ENCODE assay signal across 8 mouse cellular contexts in genomic region chr2:92485640-92486295, GRCm38 (mm10). TPM values are rescaled to one million over a fixed set of nuclear protein-coding genes. Genes with fewer than 3 reads are reported as not detected.
DNase-seq lines count a peak whose midpoint lies in the region; ATAC-seq and TF ChIP-seq lines count a peak whose summit lies in the region.

No protein-coding gene starts in this region.

- peak; percentile 78 for TF ChIP-seq CTCF in embryonic fibroblast, embryonic 13.5 days (IDR thresholded peaks at IDR 0.05; ENCODE audit: borderline replicate concordance, insufficient read depth, low read length)
- peak; percentile 81 for TF ChIP-seq CTCF in liver, postnatal 0 days (IDR thresholded peaks at IDR 0.05; ENCODE audit: low read depth)

- H3K4me1 ChIP-seq in embryonic fibroblast, embryonic 13.5 days (ENCODE audit: control insufficient read depth, insufficient read depth, low read length): no peaks in the 10 kb centered on the region
- H3K4me1 ChIP-seq in heart, embryonic 14.5 days (ENCODE audit: control insufficient read depth in 2 of 2, insufficient read depth in 2 of 2, low read length in 2 of 2): peaks cover 3 to 5% of the 10 kb centered on the region in 2 experiments; a peak in 2 of 4 replicates
- peaks cover 33% of the 10 kb centered on the region for H3K4me1 ChIP-seq in liver, postnatal 0 days (ENCODE audit: insufficient read depth)
- 0 out of 2 replicates have a peak, but pooled peaks cover 6% of the 10 kb centered on the region for H3K4me1 ChIP-seq in neural tube, embryonic 14.5 days (ENCODE audit: control insufficient read depth, insufficient read depth, low read length)

- TF ChIP-seq POLR2A in embryonic fibroblast, embryonic 13.5 days (IDR thresholded peaks at IDR 0.05; ENCODE audit: low read depth, low read length): no peak

- peak overlapping the region; percentile 49 for H3K4me2 ChIP-seq in heart, embryonic 14.5 days (ENCODE audit: low read length)
- peak overlapping the region; percentile 66 for H3K4me2 ChIP-seq in liver, postnatal 0 days (ENCODE audit: low read depth, low read length)
- H3K4me2 ChIP-seq in neural tube, embryonic 14.5 days (ENCODE audit: low read depth, low read length): peak overlapping the region; percentile 27; the same call in 1 of the 2 replicates

- no peak for ATAC-seq in heart, embryonic 14.5 days (ENCODE audit: insufficient number of reproducible peaks, insufficient read depth, low FRiP score, low read depth)
- ATAC-seq in liver, postnatal 0 days: peak; percentile 56; the same call in 1 of the 2 replicates
- peak; percentile 63; the same call in 1 of the 2 replicates for ATAC-seq in neural tube, embryonic 14.5 days (ENCODE audit: low read depth)

- no peak overlapping the region for H3K4me3 ChIP-seq in embryonic fibroblast, embryonic 13.5 days (ENCODE audit: insufficient read depth, low read length)
- H3K4me3 ChIP-seq in heart, embryonic 14.5 days (ENCODE audit: control insufficient read depth in 1 of 2, insufficient read depth in 1 of 2, low read depth in 1 of 2, low read length in 2 of 2): no peak overlapping the region
- H3K4me3 ChIP-seq in liver, postnatal 0 days (ENCODE audit: low read depth, low read length): 0 out of 2 replicates have a peak overlapping the region, but pooled peaks have one; percentile 2
- H3K4me3 ChIP-seq in neural tube, embryonic 14.5 days (ENCODE audit: low read depth, low read length): no peak overlapping the region

- 8% methylated on average over 15 of the region's 15 CpGs for WGBS in heart, embryonic 14.5 days
- 7% methylated on average over 15 of the region's 15 CpGs for WGBS in liver, postnatal 0 days (ENCODE audit: insufficient replicate concordance)
- WGBS in neural tube, embryonic 14.5 days: 6% methylated on average over 15 of the region's 15 CpGs

- no peak overlapping the region for H3K9ac ChIP-seq in heart, embryonic 14.5 days (ENCODE audit: low read length)
- H3K9ac ChIP-seq in liver, postnatal 0 days (replicated peaks): no peak overlapping the region
- H3K9ac ChIP-seq in neural tube, embryonic 14.5 days (replicated peaks; ENCODE audit: low read depth, low read length): no peak overlapping the region

- H3K9me3 ChIP-seq in heart, embryonic 14.5 days (ENCODE audit: control insufficient read depth, low read length): no peaks in the 10 kb centered on the region
- no peaks in the 10 kb centered on the region for H3K9me3 ChIP-seq in liver, postnatal 0 days (ENCODE audit: low read length)
- H3K9me3 ChIP-seq in neural tube, embryonic 14.5 days (ENCODE audit: control insufficient read depth, low read length): no peaks in the 10 kb centered on the region

- TF ChIP-seq EP300 in liver, postnatal 0 days (IDR thresholded peaks at IDR 0.05; ENCODE audit: low read depth): no peak

- no peak overlapping the region for H3K27ac ChIP-seq in embryonic fibroblast, embryonic 13.5 days (ENCODE audit: insufficient read depth, low read length)
- no peak overlapping the region for H3K27ac ChIP-seq in heart, embryonic 14.5 days (replicated peaks in 1 of 2; ENCODE audit: control insufficient read depth in 1 of 2, insufficient read depth in 1 of 2, low read depth in 2 of 2, low read length in 2 of 2)
- H3K27ac ChIP-seq in liver, postnatal 0 days (ENCODE audit: low read depth): no peak overlapping the region
- H3K27ac ChIP-seq in neural tube, embryonic 14.5 days (ENCODE audit: low read depth, low read length): no peak overlapping the region

- no peaks in the 10 kb centered on the region for H3K36me3 ChIP-seq in heart, embryonic 14.5 days (ENCODE audit: control insufficient read depth, insufficient read depth, low read length)
- H3K36me3 ChIP-seq in liver, postnatal 0 days (replicated peaks; ENCODE audit: insufficient read depth, low read length): no peaks in the 10 kb centered on the region
- no peaks in the 10 kb centered on the region for H3K36me3 ChIP-seq in neural tube, embryonic 14.5 days (ENCODE audit: control insufficient read depth, insufficient read depth, low read length)

- DNase-seq in A20 (ENCODE audit: low read depth, low spot score): peak; percentile 90
- peak; percentile 53 to 58 for DNase-seq in adrenal gland, postnatal 4 days (ENCODE audit: low spot score in 2 of 2)
- DNase-seq in kidney, postnatal 25 days: peak; percentile 81 to 85
- DNase-seq in liver, postnatal 0 days: peak; percentile 78
- DNase-seq in thymus, adult 18-20 months: peak; percentile 25 to 30

- peaks cover 47% of the 10 kb centered on the region for H3K27me3 ChIP-seq in heart, embryonic 14.5 days (ENCODE audit: control insufficient read depth, insufficient read depth, low read length)
- H3K27me3 ChIP-seq in liver, postnatal 0 days (ENCODE audit: insufficient read depth, low read length): 0 out of 2 replicates have a peak, but pooled peaks cover 6% of the 10 kb centered on the region
- H3K27me3 ChIP-seq in neural tube, embryonic 14.5 days (ENCODE audit: control insufficient read depth, insufficient read depth, low read length): peaks cover 5% of the 10 kb centered on the region

RNA-seq across cellular contexts. Expression of gene Slc35c1, which starts 25.4 kb away (rescaled TPM):
- total RNA-seq in adrenal gland, postnatal 4 days (2021): 10 to 100 TPM; 22.7 to 23.7 TPM
- 12.8 and 12.9 TPM in 2 replicates for polyA plus RNA-seq in embryonic fibroblast, embryonic 13.5 days (2011; ENCODE audit: insufficient read length, low read depth, missing spikeins)
- polyA plus RNA-seq in heart, embryonic 14.5 days (2014; fragmentation: Nextera tagmentation; extraction: Ambion mirVana): 6.7 and 7.1 TPM in 2 replicates
- 9.0 and 9.3 TPM in 2 replicates for polyA plus RNA-seq in liver, postnatal 0 days (2015; fragmentation: Nextera tagmentation; extraction: Ambion mirVana)
- 15.5 and 16.4 TPM in 2 replicates for polyA plus RNA-seq in neural tube, embryonic 14.5 days (2014; fragmentation: Nextera tagmentation; extraction: Ambion mirVana)

RNA-seq across cellular contexts. Expression of gene Cry2, which starts 51.9 kb away (rescaled TPM):
- total RNA-seq in adrenal gland, postnatal 4 days (2021): 10 to 100 TPM; 58.6 to 65.8 TPM
- 14.2 and 16.7 TPM in 2 replicates for polyA plus RNA-seq in embryonic fibroblast, embryonic 13.5 days (2011; ENCODE audit: insufficient read length, low read depth, missing spikeins)
- 15.6 and 17.8 TPM in 2 replicates for polyA plus RNA-seq in heart, embryonic 14.5 days (2014; fragmentation: Nextera tagmentation; extraction: Ambion mirVana)
- 9.6 and 11.9 TPM in 2 replicates for polyA plus RNA-seq in liver, postnatal 0 days (2015; fragmentation: Nextera tagmentation; extraction: Ambion mirVana)
- polyA plus RNA-seq in neural tube, embryonic 14.5 days (2014; fragmentation: Nextera tagmentation; extraction: Ambion mirVana): 41.7 and 43.5 TPM in 2 replicates

Comparison
In these comparisons a context has a peak if more than half of its experiments do, and no peak if none do; other contexts are left out.
1. DNase-seq: peak in every context shown above with its lines; median percentile 90 in A20; 83 in kidney, postnatal 25 days; 78 in liver, postnatal 0 days; 56 in adrenal gland, postnatal 4 days; 28 in thymus, adult 18-20 months.